Mouse (Mus musculus) brain, embryonic 14.5 days (tissue): Measurements from ENCODE around the gene Ttll3.

Source experiments
- CTCF ChIP-seq: fragments of 200-500 bp; IDR thresholded peaks from 2 replicates; pipeline ENCODE4 v1.5.1; 2012; ENCODE audit warnings: inconsistent platforms, mild to moderate bottlenecking, moderate library complexity, borderline replicate concordance; ENCODE audit not compliant: insufficient read depth, insufficient read length; ENCODE audit errors: extremely low read depth
- POLR2A ChIP-seq: fragments of 200-500 bp; IDR thresholded peaks from 2 replicates; pipeline ENCODE4 v1.6.1; 2012; ENCODE audit warnings: mild to moderate bottlenecking, inconsistent platforms, borderline replicate concordance; ENCODE audit not compliant: poor library complexity, insufficient read depth, insufficient read length, severe bottlenecking; ENCODE audit errors: extremely low read depth

DNA sequence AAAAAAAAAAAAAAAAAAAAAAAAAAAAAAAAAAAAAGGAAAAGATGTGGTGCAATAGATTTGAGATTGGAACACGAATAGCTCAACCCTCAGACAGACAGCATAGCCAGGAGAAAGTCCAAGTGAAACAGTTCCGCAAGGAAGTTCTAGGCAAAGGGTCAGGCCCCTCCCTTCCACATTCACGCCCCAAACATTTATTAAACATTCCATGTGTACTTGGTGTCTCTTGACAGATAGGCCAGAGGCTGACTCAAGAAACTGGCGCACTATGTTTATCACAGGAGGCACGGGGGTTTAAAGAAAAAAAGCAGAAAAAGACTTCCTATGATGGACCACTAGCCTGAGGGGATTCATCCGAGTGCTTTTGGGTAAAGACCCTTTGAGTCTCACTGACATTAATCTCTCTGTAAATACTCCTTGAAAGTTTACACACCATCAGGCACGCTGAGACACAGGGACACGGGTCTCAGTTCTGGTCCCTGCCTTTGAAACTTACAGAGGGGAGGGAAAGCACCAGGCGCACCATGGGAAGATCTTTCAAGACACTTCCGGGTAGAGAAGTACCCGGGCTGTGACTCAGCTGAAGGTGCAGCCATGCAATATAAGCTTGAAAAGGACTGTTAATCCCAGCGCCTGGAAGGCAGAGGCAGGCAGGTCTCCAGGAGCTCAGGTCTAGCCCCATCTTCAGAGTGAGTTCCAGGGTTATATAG, 49.8 kb downstream of the Ttll3 start:
- TF ChIP-seq CTCF: no peak
- no peak for TF ChIP-seq POLR2A
